Mouse (Mus musculus): ENCODE data around the gene Hcrtr1.

GRCm38 (mm10) chr4:130170362-130170761 is 31.2 kb upstream of the Hcrtr1 start:
- TF ChIP-seq CTCF (IDR thresholded peaks at IDR 0.05; ENCODE audit: low read depth) (no peak), EP300 (IDR thresholded peaks at IDR 0.05; ENCODE audit: low read depth) (no peak)
